Mouse (Mus musculus) embryonic facial prominence, embryonic 13.5 days (tissue): Measurements from ENCODE around the gene Xpo4. TPM values are rescaled to one million over a fixed set of nuclear protein-coding genes. Genes with fewer than 3 reads are reported as not detected.

ENCODE experiments used
- ATAC-seq: fragments of 200-750 bp; cut with Nextera tagmentation; 2 replicates; pipeline ENCODE4 v1.8.0; 2017; ENCODE audit warnings: low read depth; ENCODE audit not compliant: insufficient number of reproducible peaks, insufficient read depth, low FRiP score, low TSS enrichment
- H3K27ac ChIP-seq: fragments of 300-500 bp; sonication (generic); 2 replicates; pipeline ENCODE4 v1.5.1; 2015; ENCODE audit warnings: moderate library complexity, mild to moderate bottlenecking, inconsistent platforms
- H3K27me3 ChIP-seq: fragments of 300-500 bp; sonication (generic); 2 replicates; pipeline ENCODE4 v1.6.1; 2015; ENCODE audit warnings: mild to moderate bottlenecking, inconsistent platforms
- H3K36me3 ChIP-seq: fragments of 300-500 bp; sonication (generic); 2 replicates; pipeline ENCODE4 v1.6.1; 2015; ENCODE audit warnings: mild to moderate bottlenecking, inconsistent platforms
- H3K4me1 ChIP-seq: fragments of 300-500 bp; sonication (generic); 2 replicates; pipeline ENCODE4 v1.6.1; 2015; ENCODE audit warnings: inconsistent platforms
- H3K4me2 ChIP-seq: fragments of 300-500 bp; sonication (generic); 2 replicates; pipeline ENCODE4 v1.6.1; 2015; ENCODE audit warnings: moderate library complexity, mild to moderate bottlenecking, inconsistent platforms
- H3K4me3 ChIP-seq: fragments of 300-500 bp; sonication (generic); 2 replicates; pipeline ENCODE4 v1.5.1; 2015; ENCODE audit warnings: mild to moderate bottlenecking, inconsistent platforms
- H3K9ac ChIP-seq: fragments of 300-500 bp; sonication (generic); 2 replicates; pipeline ENCODE4 v1.6.1; 2015; ENCODE audit warnings: mild to moderate bottlenecking, inconsistent platforms
- H3K9me3 ChIP-seq: fragments of 300-500 bp; sonication (generic); 2 replicates; pipeline ENCODE4 v1.6.1; 2016; ENCODE audit warnings: inconsistent platforms
- WGBS: fragments of 180-500 bp; shearing (Covaris S2); methylation state at CpG from one replicate; pipeline ENCODE4 v1.1.7; 2015; ENCODE audit warnings: mixed read lengths; 5-methylcytosine and 5-hydroxymethylcytosine counted together
- polyA plus RNA-seq: library from polyadenylated mRNA; unstranded; fragments of >200 nt; fragmentation: Nextera tagmentation; extraction: Ambion mirVana; gene quantifications from 2 replicates; pipeline ENCODE4 v1.2.1, GENCODE M21; 2015

Xpo4 gene
- polyA plus RNA-seq, 1 experiment from 2014 or later: 26.0 TPM

GRCm38 (mm10) chr14:57606663-57607365, 58.4 kb downstream of the Xpo4 start:
- Histone ChIP-seq H3K36me3 (peaks cover 28% of the 10 kb centered on the region), H3K27me3 (no peaks in the 10 kb centered on the region), H3K4me1 (peaks cover 14% of the 10 kb centered on the region), H3K27ac (no peak overlapping the region), H3K4me3 (no peak overlapping the region), H3K9ac (no peak overlapping the region), H3K9me3 (no peaks in the 10 kb centered on the region), H3K4me2 (no peak overlapping the region)
- 64% methylated on average over 8 of the region's 8 CpGs for WGBS
- no peak for ATAC-seq

GRCm38 (mm10) chr14:57593279-57593678, 72.0 kb downstream of the Xpo4 start:
- no peak for ATAC-seq
- H3K27ac ChIP-seq: no peak overlapping the region
- H3K9me3 ChIP-seq: no peaks in the 10 kb centered on the region
- H3K4me1 ChIP-seq: no peaks in the 10 kb centered on the region
- H3K4me2 ChIP-seq: no peak overlapping the region
- no peak overlapping the region for H3K4me3 ChIP-seq
- no peaks in the 10 kb centered on the region for H3K27me3 ChIP-seq
- WGBS: 90% methylated on average over 5 of the region's 5 CpGs
- peaks cover 72% of the 10 kb centered on the region for H3K36me3 ChIP-seq
- no peak overlapping the region for H3K9ac ChIP-seq

DNA sequence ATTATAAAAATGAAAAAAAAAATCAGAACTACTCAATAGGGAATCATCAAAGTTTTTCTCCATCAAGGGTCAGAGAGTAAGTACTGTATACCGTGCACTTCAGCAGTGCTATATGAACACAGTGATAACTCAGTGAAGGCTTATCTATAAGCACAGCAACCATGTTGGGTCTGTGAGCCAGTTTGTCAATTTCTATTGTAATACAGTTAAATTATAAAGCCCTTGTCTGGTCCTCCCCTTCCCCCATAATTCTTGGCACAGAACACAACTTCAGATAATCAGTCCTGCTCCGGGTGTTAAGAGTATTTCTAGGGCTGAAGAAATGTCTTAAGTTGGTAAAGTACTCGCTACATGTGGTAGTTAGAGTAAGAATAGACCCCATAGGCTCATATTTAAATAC, 73.4 kb downstream of the Xpo4 start:
- Histone ChIP-seq H3K9ac (no peak overlapping the region), H3K27me3 (no peaks in the 10 kb centered on the region), H3K4me2 (no peak overlapping the region), H3K4me1 (no peaks in the 10 kb centered on the region), H3K36me3 (peaks cover 77% of the 10 kb centered on the region), H3K27ac (no peak overlapping the region), H3K4me3 (no peak overlapping the region), H3K9me3 (no peaks in the 10 kb centered on the region)
- ATAC-seq: no peak
- 97% methylated on average over 3 of the region's 3 CpGs for WGBS

DNA sequence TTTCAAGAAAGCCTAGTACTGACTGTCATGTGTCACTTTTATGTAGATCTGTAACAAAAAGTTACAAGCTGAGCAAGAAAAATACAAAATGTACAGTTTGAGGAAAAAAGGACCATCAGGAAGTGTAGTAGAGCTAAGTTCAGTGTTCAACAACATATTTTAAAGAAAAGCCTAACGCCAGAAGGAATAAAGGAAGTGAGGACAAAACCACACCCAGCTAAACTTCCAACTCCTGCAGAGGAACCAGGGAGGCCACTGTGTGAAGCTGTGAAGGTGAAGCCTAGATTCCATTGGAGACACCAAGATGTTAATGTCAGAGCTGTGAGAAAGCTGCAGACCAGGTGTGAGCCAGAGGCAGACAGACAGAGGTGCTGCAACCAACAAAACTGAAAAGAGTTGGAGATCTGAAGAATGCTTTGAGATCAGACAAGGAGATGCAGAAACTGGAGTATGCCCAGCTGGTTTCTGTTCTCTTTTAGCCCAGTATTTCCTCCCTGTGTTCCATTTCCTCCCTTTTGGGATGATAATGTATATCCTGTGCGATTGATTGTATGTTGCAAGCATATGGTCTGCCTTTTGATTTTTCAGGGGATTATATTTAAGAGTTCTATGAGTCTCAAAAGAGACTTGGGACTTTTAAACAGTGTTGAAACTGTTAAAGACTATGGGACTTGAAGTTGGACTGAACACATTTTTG, 88.7 kb downstream of the Xpo4 start:
- WGBS: 92% methylated on average over 2 of the region's 2 CpGs

GRCm38 (mm10) chr14:57574792-57575587, 90.2 kb downstream of the Xpo4 start:
- Histone ChIP-seq H3K4me3 (no peak overlapping the region), H3K4me2 (no peak overlapping the region), H3K4me1 (peaks cover 6% of the 10 kb centered on the region), H3K9me3 (peaks cover 7% of the 10 kb centered on the region; the same call in 1 of the 2 replicates), H3K27ac (no peak overlapping the region), H3K27me3 (no peaks in the 10 kb centered on the region), H3K9ac (no peak overlapping the region), H3K36me3 (peaks cover 20% of the 10 kb centered on the region)
- ATAC-seq: no peak
- WGBS: 91% methylated on average over 6 of the region's 6 CpGs

More for the DNA sequence above, 88.7 kb downstream of the Xpo4 start:
- Histone ChIP-seq H3K36me3 (peaks cover 30% of the 10 kb centered on the region), H3K27ac (no peak overlapping the region), H3K9ac (no peak overlapping the region), H3K4me2 (no peak overlapping the region), H3K4me3 (no peak overlapping the region), H3K9me3 (peaks cover 7% of the 10 kb centered on the region; the same call in 1 of the 2 replicates), H3K27me3 (no peaks in the 10 kb centered on the region), H3K4me1 (no peaks in the 10 kb centered on the region)
- no peak for ATAC-seq

DNA sequence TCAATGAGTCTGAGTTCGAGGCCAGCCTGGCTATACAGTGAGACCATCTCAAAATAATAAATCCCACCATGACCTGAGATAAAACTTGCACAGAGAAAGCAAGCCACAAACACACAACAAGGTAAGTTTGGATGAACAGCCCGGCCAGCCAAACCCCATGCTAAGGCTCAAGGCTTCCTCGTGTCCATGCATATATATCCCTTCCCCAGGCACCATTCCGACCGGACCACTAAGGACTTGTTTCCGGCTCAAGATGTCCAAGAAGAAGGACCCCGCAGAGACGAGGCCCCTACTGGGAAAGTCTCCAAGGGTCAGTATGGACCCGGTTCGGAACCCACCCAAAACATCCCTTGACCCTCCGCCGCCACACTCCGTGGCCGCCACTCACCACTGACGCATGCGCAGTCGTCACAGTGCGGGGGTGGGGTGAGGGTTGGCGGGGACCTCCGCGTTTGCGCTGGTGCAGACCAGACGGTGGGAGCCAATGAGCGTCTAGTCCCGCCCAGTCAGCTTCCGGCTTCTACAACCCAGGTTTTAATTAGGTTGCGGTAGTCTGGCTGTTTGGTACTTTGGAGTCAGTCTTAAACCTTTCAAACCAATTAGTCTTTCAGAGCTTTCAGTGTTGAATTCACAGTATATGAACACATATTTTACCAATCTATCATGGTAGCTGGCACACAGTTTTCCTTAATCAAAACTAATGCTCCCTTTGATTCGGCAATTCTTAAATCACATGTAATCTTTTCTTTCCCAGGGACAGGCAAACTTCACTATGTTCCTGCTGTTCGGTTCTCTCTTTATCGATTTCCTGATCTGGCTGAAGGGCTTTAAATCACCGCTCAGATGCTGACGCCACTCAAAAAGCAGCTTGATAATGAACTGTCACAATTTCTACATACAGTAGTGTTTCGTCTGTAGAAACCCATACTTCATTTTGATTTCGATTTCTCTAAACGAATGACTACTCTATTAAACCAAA, 93.8 kb downstream of the Xpo4 start, which contains the start of gene Eef1akmt1:
TSS of gene Eef1akmt1 (minus strand) at position 458 of the 979 bp plus-strand sequence.
- Histone ChIP-seq H3K9me3 (peaks cover 7% of the 10 kb centered on the region; the same call in 1 of the 2 replicates), H3K27me3 (no peaks in the 10 kb centered on the region), H3K4me2 (peak within 1 kb of the TSS; percentile 69), H3K36me3 (peaks cover 9% of the 10 kb centered on the region), H3K9ac (peak within 1 kb of the TSS; percentile 79), H3K4me3 (peak within 1 kb of the TSS; percentile 67), H3K27ac (peak within 1 kb of the TSS; percentile 65), H3K4me1 (peaks cover 6% of the 10 kb centered on the region)
- peak; percentile 97 for ATAC-seq
- WGBS: 9% methylated on average over 35 of the region's 35 CpGs

GRCm38 (mm10) chr14:57565626-57566025, 99.6 kb downstream of the Xpo4 start:
- Histone ChIP-seq H3K4me2 (no peak overlapping the region), H3K27ac (no peak overlapping the region)
- ATAC-seq: no peak

GRCm38 (mm10) chr14:57556922-57557321, 108.3 kb downstream of the Xpo4 start:
- 90% methylated on average over 1 of the region's 1 CpGs for WGBS
- Histone ChIP-seq H3K36me3 (peaks cover 5% of the 10 kb centered on the region; the same call in 1 of the 2 replicates), H3K4me1 (no peaks in the 10 kb centered on the region), H3K9ac (no peak overlapping the region), H3K9me3 (no peaks in the 10 kb centered on the region), H3K4me2 (no peak overlapping the region), H3K27ac (no peak overlapping the region), H3K4me3 (no peak overlapping the region), H3K27me3 (no peaks in the 10 kb centered on the region)
- ATAC-seq: no peak

More at GRCm38 (mm10) chr14:57565626-57566025, 99.6 kb downstream of the Xpo4 start:
- peaks cover 2% of the 10 kb centered on the region for H3K4me1 ChIP-seq
- WGBS: 84% methylated on average over 6 of the region's 6 CpGs
- H3K36me3 ChIP-seq: peaks cover 16% of the 10 kb centered on the region
- no peak overlapping the region for H3K9ac ChIP-seq
- H3K27me3 ChIP-seq: no peaks in the 10 kb centered on the region
- no peak overlapping the region for H3K4me3 ChIP-seq
- no peaks in the 10 kb centered on the region for H3K9me3 ChIP-seq

GRCm38 (mm10) chr14:57555471-57556070, 109.7 kb downstream of the Xpo4 start:
- H3K4me1 ChIP-seq: no peaks in the 10 kb centered on the region
- 78% methylated on average over 7 of the region's 7 CpGs for WGBS
- no peak for ATAC-seq
- H3K27ac ChIP-seq: no peak overlapping the region
- H3K9ac ChIP-seq: 0 out of 2 replicates have a peak overlapping the region, but pooled peaks have one; percentile 16
- no peak overlapping the region for H3K4me3 ChIP-seq
- H3K4me2 ChIP-seq: no peak overlapping the region
- H3K9me3 ChIP-seq: no peaks in the 10 kb centered on the region
- no peaks in the 10 kb centered on the region for H3K27me3 ChIP-seq
- peaks cover 5% of the 10 kb centered on the region; the same call in 1 of the 2 replicates for H3K36me3 ChIP-seq

- no peak for ATAC-seq
- H3K4me3 ChIP-seq: no peak overlapping the region
- no peaks in the 10 kb centered on the region for H3K27me3 ChIP-seq
- H3K9ac ChIP-seq: no peak overlapping the region
- no peaks in the 10 kb centered on the region for H3K9me3 ChIP-seq
- no peak overlapping the region for H3K4me2 ChIP-seq
- 86% methylated on average over 5 of the region's 5 CpGs for WGBS
- H3K36me3 ChIP-seq: peaks cover 15% of the 10 kb centered on the region
- H3K27ac ChIP-seq: no peak overlapping the region
- no peaks in the 10 kb centered on the region for H3K4me1 ChIP-seq
Measured at GRCm38 (mm10) chr14:57554434-57554833, 110.8 kb downstream of the Xpo4 start.
